Mouse (Mus musculus) embryonic facial prominence, embryonic 15.5 days (tissue): ENCODE results near the gene Sept5. TPM values are rescaled to one million over a fixed set of nuclear protein-coding genes. Genes with fewer than 3 reads are reported as not detected.

Experiments
- ATAC-seq: fragments of 200-750 bp; cut with Nextera tagmentation; 2 replicates; pipeline ENCODE4 v1.8.0; 2017; ENCODE audit warnings: low read depth, moderate TSS enrichment; ENCODE audit not compliant: insufficient number of reproducible peaks, low FRiP score, low TSS enrichment
- H3K27ac ChIP-seq: fragments of 300-500 bp; sonication (generic); replicated peaks from 2 replicates; pipeline ENCODE4 v1.5.1; 2015; ENCODE audit warnings: mild to moderate bottlenecking, inconsistent platforms
- H3K27me3 ChIP-seq: fragments of 300-500 bp; sonication (generic); 2 replicates; pipeline ENCODE4 v1.6.1; 2015; ENCODE audit warnings: inconsistent platforms
- H3K36me3 ChIP-seq: fragments of 300-500 bp; sonication (generic); 2 replicates; pipeline ENCODE4 v1.6.1; 2015; ENCODE audit warnings: mild to moderate bottlenecking, inconsistent platforms
- H3K4me1 ChIP-seq: fragments of 300-500 bp; sonication (generic); 2 replicates; pipeline ENCODE4 v1.6.1; 2015; ENCODE audit warnings: inconsistent platforms
- H3K4me2 ChIP-seq: fragments of 300-500 bp; sonication (generic); replicated peaks from 2 replicates; pipeline ENCODE4 v1.6.1; 2015; ENCODE audit warnings: mild to moderate bottlenecking, inconsistent platforms
- H3K4me3 ChIP-seq: fragments of 300-500 bp; sonication (generic); replicated peaks from 2 replicates; pipeline ENCODE4 v1.5.1; 2015; ENCODE audit warnings: mild to moderate bottlenecking, inconsistent platforms
- H3K9ac ChIP-seq: fragments of 300-500 bp; sonication (generic); 2 replicates; pipeline ENCODE4 v1.6.1; 2015; ENCODE audit warnings: inconsistent platforms
- H3K9me3 ChIP-seq: fragments of 300-500 bp; sonication (generic); replicated peaks from 2 replicates; pipeline ENCODE4 v1.6.1; 2016; ENCODE audit warnings: inconsistent platforms
- WGBS: fragments of 180-500 bp; shearing (Covaris S2); methylation state at CpG from one replicate; pipeline ENCODE4 v1.1.7; 2015; 5-methylcytosine and 5-hydroxymethylcytosine counted together
- polyA plus RNA-seq: library from polyadenylated mRNA; unstranded; fragments of >200 nt; fragmentation: Nextera tagmentation; extraction: Ambion mirVana; gene quantifications from 2 replicates; pipeline ENCODE4 v1.2.1, GENCODE M21; 2015

Sept5 gene
- polyA plus RNA-seq, 1 experiment from 2014 or later = 64.8 TPM

DNA sequence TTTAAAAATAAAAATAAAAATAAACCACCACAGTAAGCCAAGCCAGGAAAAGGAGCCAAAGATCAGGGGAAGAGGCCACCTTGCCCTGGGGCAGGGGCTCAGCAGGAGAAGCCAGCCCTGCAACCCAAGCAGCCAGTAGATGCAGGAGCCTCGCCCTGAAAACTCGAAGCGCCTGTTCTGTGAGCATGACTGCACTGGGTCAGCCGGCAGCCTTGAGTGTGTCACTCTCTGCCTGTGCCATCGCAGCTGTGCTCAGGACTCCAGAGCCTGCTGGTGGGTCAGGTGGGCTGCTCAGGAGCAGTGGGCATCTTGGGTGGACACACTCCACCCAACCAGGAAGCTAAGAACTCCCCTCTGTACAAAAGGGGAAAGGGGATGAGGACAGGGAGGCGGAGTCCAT lies 15.6 kb upstream of the Sept5 start:
- Histone ChIP-seq H3K9ac (no peak overlapping the region; the same call in 1 of the 2 replicates), H3K9me3 (no peaks in the 10 kb centered on the region), H3K27me3 (no peaks in the 10 kb centered on the region), H3K4me1 (peaks cover 12% of the 10 kb centered on the region; the same call in 1 of the 2 replicates), H3K4me3 (no peak overlapping the region), H3K4me2 (no peak overlapping the region), H3K27ac (peak overlapping the region; percentile 86), H3K36me3 (no peaks in the 10 kb centered on the region)
- peak; percentile 39 for ATAC-seq
- WGBS = 42% methylated on average over 6 of the region's 6 CpGs

DNA sequence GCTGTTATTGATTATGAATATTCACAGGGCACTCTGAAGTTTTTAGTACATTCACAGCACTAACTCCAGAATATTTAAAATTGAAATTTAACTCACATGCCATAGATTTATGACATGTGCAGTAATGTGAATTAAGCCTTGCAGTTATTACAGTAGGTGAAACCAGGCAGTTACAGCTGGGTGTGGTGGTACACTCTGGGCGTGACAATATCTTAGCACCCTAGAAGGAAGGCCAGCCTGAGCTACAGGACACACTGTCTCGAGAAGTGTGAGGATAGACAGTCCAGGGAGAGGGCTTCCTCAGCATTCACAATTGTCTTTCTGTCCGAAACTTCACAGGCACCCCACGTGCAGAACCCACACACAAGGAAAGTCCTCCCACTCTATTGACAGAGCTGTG lies 14.7 kb upstream of the Sept5 start:
- no peaks in the 10 kb centered on the region for H3K27me3 ChIP-seq
- H3K9me3 ChIP-seq = no peaks in the 10 kb centered on the region
- H3K36me3 ChIP-seq = no peaks in the 10 kb centered on the region
- H3K27ac ChIP-seq = peak overlapping the region; percentile 86; the same call in 1 of the 2 replicates
- no peak overlapping the region for H3K9ac ChIP-seq
- H3K4me1 ChIP-seq = peaks cover 12% of the 10 kb centered on the region; the same call in 1 of the 2 replicates
- 69% methylated on average over 4 of the region's 4 CpGs for WGBS
- ATAC-seq = no peak
- no peak overlapping the region for H3K4me3 ChIP-seq
- H3K4me2 ChIP-seq = no peak overlapping the region

- no peaks in the 10 kb centered on the region for H3K27me3 ChIP-seq
- H3K9me3 ChIP-seq = no peaks in the 10 kb centered on the region
- ATAC-seq = no peak
- H3K27ac ChIP-seq = no peak overlapping the region
- peaks cover 12% of the 10 kb centered on the region; the same call in 1 of the 2 replicates for H3K4me1 ChIP-seq
- H3K36me3 ChIP-seq = no peaks in the 10 kb centered on the region
- 61% methylated on average over 11 of the region's 11 CpGs for WGBS
- H3K9ac ChIP-seq = no peak overlapping the region
- H3K4me2 ChIP-seq = no peak overlapping the region
- H3K4me3 ChIP-seq = no peak overlapping the region
These were observed 13.7 kb upstream of the Sept5 start for GRCm38 (mm10) chr16:18643406-18643998.

DNA sequence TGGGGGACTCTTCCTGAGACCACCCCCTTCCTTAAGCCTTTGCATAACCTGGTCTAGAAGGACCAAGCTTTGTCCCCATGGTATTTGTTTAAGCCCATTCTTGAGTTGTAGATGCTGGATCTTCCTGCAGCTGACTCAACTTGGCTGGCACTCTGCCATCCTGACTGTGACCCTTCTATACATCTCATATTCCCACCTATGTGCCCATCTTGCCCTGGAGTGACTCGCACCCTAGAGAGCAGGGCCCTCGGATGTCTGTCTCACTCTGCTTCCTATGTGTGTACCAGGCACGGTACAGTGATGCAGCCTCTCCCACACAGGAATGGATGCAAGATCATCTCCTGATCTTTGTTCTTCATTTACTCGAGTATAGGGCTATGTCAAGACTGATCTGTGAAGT lies 13.1 kb upstream of the Sept5 start:
- no peak for ATAC-seq
- Histone ChIP-seq H3K4me3 (no peak overlapping the region), H3K36me3 (no peaks in the 10 kb centered on the region), H3K27me3 (no peaks in the 10 kb centered on the region), H3K4me2 (no peak overlapping the region), H3K9me3 (no peaks in the 10 kb centered on the region), H3K4me1 (peaks cover 12% of the 10 kb centered on the region; the same call in 1 of the 2 replicates), H3K27ac (no peak overlapping the region), H3K9ac (no peak overlapping the region)
- 80% methylated on average over 4 of the region's 4 CpGs for WGBS

- Histone ChIP-seq H3K4me1 (peaks cover 12% of the 10 kb centered on the region; the same call in 1 of the 2 replicates), H3K27ac (no peak overlapping the region), H3K9ac (no peak overlapping the region), H3K36me3 (no peaks in the 10 kb centered on the region), H3K4me2 (no peak overlapping the region), H3K27me3 (no peaks in the 10 kb centered on the region), H3K4me3 (no peak overlapping the region), H3K9me3 (no peaks in the 10 kb centered on the region)
- 51% methylated on average over 7 of the region's 7 CpGs for WGBS
- ATAC-seq = no peak; the same call in 1 of the 2 replicates
These were observed 12.5 kb upstream of the Sept5 start for GRCm38 (mm10) chr16:18642291-18642690.

GRCm38 (mm10) chr16:18639382-18639929 lies 9.7 kb upstream of the Sept5 start:
- Histone ChIP-seq H3K4me3 (no peak overlapping the region), H3K9me3 (no peaks in the 10 kb centered on the region), H3K4me2 (no peak overlapping the region), H3K36me3 (no peaks in the 10 kb centered on the region), H3K27me3 (no peaks in the 10 kb centered on the region), H3K27ac (no peak overlapping the region), H3K9ac (no peak overlapping the region), H3K4me1 (0 out of 2 replicates have a peak, but pooled peaks cover 5% of the 10 kb centered on the region)
- ATAC-seq = no peak
- 86% methylated on average over 1 of the region's 1 CpGs for WGBS

GRCm38 (mm10) chr16:18638396-18638795 lies 8.6 kb upstream of the Sept5 start:
- no peak overlapping the region for H3K4me2 ChIP-seq
- H3K9me3 ChIP-seq = no peaks in the 10 kb centered on the region
- 50% methylated on average over 2 of the region's 2 CpGs for WGBS
- H3K27ac ChIP-seq = no peak overlapping the region
- no peak overlapping the region for H3K9ac ChIP-seq
- no peaks in the 10 kb centered on the region for H3K27me3 ChIP-seq
- no peak for ATAC-seq
- no peak overlapping the region for H3K4me3 ChIP-seq
- H3K36me3 ChIP-seq = no peaks in the 10 kb centered on the region
- H3K4me1 ChIP-seq = 0 out of 2 replicates have a peak, but pooled peaks cover 6% of the 10 kb centered on the region

- no peaks in the 10 kb centered on the region for H3K36me3 ChIP-seq
- WGBS = 32% methylated on average over 3 of the region's 3 CpGs
- no peak overlapping the region for H3K4me2 ChIP-seq
- no peaks in the 10 kb centered on the region for H3K27me3 ChIP-seq
- ATAC-seq = no peak
- H3K4me1 ChIP-seq = 0 out of 2 replicates have a peak, but pooled peaks cover 3% of the 10 kb centered on the region
- H3K4me3 ChIP-seq = no peak overlapping the region
- H3K9ac ChIP-seq = no peak overlapping the region
- no peak overlapping the region for H3K27ac ChIP-seq
- no peaks in the 10 kb centered on the region for H3K9me3 ChIP-seq
These were observed 7.0 kb upstream of the Sept5 start for GRCm38 (mm10) chr16:18636804-18637203.

GRCm38 (mm10) chr16:18636401-18636800 lies 6.6 kb upstream of the Sept5 start:
- Histone ChIP-seq H3K4me1 (0 out of 2 replicates have a peak, but pooled peaks cover 3% of the 10 kb centered on the region), H3K36me3 (no peaks in the 10 kb centered on the region), H3K9me3 (no peaks in the 10 kb centered on the region), H3K4me3 (no peak overlapping the region), H3K4me2 (no peak overlapping the region), H3K27ac (no peak overlapping the region), H3K27me3 (no peaks in the 10 kb centered on the region), H3K9ac (no peak overlapping the region)
- ATAC-seq = no peak
- 70% methylated on average over 5 of the region's 5 CpGs for WGBS

GRCm38 (mm10) chr16:18633333-18633732 lies 3.6 kb upstream of the Sept5 start:
- Histone ChIP-seq H3K36me3 (no peaks in the 10 kb centered on the region), H3K4me1 (peaks cover 20% of the 10 kb centered on the region), H3K4me3 (no peak overlapping the region), H3K9ac (no peak overlapping the region), H3K27me3 (no peaks in the 10 kb centered on the region), H3K27ac (peak overlapping the region; percentile 60), H3K4me2 (no peak overlapping the region), H3K9me3 (no peaks in the 10 kb centered on the region)
- no peak; the same call in 1 of the 2 replicates for ATAC-seq
- WGBS = 4% methylated on average over 1 of the region's 1 CpGs

GRCm38 (mm10) chr16:18632816-18633215 lies 3.1 kb upstream of the Sept5 start:
- H3K4me1 ChIP-seq = peaks cover 25% of the 10 kb centered on the region
- WGBS = 45% methylated on average over 2 of the region's 2 CpGs
- peak overlapping the region; percentile 60 for H3K27ac ChIP-seq
- no peak overlapping the region for H3K9ac ChIP-seq
- no peaks in the 10 kb centered on the region for H3K9me3 ChIP-seq
- H3K36me3 ChIP-seq = no peaks in the 10 kb centered on the region
- ATAC-seq = no peak
- no peaks in the 10 kb centered on the region for H3K27me3 ChIP-seq
- H3K4me2 ChIP-seq = no peak overlapping the region
- H3K4me3 ChIP-seq = no peak overlapping the region

GRCm38 (mm10) chr16:18632059-18632458 lies 2.3 kb upstream of the Sept5 start:
- no peak for ATAC-seq
- Histone ChIP-seq H3K9ac (no peak overlapping the region), H3K4me1 (peaks cover 32% of the 10 kb centered on the region), H3K4me3 (no peak overlapping the region), H3K36me3 (no peaks in the 10 kb centered on the region), H3K9me3 (no peaks in the 10 kb centered on the region), H3K27me3 (no peaks in the 10 kb centered on the region), H3K4me2 (no peak overlapping the region), H3K27ac (no peak overlapping the region)
- WGBS = 52% methylated on average over 3 of the region's 3 CpGs
